Mouse (Mus musculus): Measurements from ENCODE around the gene Mzt1. TPM values are rescaled to one million over a fixed set of nuclear protein-coding genes. Genes with fewer than 3 reads are reported as not detected.

Gene Mzt1
- total RNA-seq, 2 experiments from 2014 or later = 28.9 to 49.0 TPM

DNA sequence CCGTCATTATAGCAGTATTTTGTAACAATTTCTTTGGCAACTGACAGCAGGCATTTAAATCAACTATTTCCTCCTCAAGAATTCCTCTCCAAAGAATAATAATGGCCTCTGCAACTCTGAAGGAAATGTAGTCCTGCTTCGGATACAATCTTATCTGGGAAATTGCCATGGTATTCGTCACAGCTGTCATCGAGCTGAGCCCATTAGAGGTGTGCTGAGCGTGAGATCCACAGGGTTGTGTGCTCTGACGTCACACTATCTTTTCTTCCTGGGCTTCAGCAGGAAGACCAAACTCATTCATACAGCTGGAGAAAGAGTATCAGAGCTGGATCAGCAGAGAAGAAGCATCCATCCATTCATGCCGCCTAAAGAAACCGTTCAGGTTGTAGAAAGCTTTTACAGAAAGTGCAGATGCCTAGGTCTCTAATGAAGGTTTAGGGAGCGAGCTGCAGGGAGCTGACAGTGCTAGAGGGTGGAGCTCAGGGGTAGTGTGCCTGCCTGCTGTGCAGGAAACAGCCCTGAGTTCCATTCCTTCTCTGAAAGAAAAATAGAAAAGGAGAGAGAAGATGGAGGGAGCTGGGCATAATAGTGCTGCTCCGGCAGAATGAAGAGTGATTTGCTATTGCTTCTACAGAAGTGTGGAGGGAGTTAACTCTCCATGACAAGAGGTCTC, 26.7 kb downstream of the Mzt1 start:
- ATAC-seq (replicated peaks; ENCODE audit: low FRiP score, poor library complexity, severe bottlenecking) = no peak

DNA sequence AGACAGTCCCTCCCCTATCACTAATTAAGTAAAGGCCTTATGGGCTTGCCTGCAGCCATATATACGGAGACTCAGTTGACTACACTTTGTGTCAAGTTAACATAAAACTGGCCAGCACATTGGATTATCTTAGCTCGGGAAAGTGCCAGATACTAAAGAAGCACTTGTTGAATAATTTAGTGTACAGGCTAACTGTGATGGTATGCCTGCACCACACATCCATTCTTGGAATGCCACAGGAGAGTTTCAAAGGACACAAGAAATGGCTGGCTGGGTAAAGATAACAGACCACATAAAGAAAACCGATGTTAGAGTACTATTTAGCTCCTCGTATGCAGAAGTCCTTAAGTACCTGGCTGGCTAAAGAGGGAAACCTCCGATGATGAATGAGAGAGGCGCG, 27.2 kb downstream of the Mzt1 start:
- no peak for ATAC-seq (replicated peaks; ENCODE audit: low FRiP score, poor library complexity, severe bottlenecking)

DNA sequence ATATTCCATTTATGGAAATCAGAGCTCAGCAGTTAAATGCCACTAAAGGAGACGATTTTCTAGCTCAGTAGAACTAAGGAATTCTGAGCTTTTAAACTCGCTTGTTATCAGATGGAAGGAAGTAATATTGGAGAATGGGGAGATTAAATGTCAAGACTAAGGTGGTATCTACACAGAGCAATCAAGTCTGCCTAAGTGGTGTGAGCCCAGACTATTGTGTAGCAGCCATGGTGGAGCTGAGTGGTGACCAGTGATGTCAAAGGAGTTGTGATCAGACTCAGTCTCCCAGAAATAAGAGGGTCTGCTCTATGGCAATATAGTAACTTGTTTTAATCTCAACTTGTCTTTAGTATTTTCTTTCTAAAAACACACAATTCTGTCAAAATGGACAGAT, 35.0 kb downstream of the Mzt1 start:
- no peak for ATAC-seq (replicated peaks; ENCODE audit: low FRiP score, poor library complexity, severe bottlenecking)

DNA sequence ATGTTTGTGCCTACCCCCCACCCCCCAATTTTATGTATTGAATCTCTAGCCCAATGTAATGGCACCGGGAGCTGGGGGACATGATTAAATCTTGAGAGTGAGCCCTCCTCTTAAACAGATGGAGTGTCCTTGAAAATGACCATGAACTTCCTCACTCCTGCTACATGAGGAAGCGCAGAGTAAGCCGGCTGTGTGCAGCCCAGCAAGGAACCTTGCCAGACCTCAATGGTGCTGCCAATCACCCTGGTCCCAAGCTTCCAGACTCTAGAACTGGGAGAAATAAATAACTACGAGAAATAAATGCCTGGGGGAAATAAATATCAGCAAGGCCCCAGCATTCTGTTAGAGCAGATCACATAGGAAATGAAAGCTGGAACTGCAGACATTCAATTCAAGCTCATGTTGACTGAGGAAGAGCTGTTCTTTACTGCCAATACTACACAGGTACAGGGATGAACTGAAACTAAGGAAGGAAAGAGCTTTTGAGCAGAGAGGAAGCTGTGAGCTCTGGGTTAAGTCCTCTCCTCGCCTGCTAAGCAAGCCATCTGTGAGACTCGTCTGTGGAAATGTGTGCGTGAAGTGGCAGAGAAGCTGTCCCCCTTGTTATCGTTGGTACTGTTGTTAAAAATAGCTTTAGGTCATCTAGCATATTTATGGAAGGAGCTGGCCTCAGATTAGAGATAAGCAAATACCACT, 35.6 kb downstream of the Mzt1 start:
- no peak for ATAC-seq (replicated peaks; ENCODE audit: low FRiP score, poor library complexity, severe bottlenecking)

DNA sequence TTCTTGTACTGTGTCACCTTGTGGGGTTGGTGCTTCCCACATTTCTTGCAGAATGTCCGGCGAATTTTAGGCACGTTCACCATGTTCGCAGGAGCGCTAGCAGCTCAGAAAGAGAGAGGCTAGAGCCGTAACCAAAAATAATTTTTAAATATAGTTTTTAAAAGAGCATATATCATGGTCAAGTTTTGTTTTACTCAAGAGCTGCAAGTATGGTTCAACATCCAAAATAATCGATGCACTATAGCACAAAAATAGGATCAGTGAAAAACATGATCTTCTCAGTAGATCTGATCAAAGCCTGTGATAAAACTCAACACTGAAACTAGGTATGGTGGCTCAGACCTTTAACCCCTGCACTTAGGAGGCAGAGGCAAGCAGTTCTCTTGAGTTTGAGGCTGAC, 51.7 kb downstream of the Mzt1 start, which contains the start of gene Rpl36a-ps1:
TSS of gene Rpl36a-ps1 (minus strand) at position 101 of the 400 bp plus-strand sequence.
- no peak for ATAC-seq (replicated peaks; ENCODE audit: low FRiP score, poor library complexity, severe bottlenecking)

DNA sequence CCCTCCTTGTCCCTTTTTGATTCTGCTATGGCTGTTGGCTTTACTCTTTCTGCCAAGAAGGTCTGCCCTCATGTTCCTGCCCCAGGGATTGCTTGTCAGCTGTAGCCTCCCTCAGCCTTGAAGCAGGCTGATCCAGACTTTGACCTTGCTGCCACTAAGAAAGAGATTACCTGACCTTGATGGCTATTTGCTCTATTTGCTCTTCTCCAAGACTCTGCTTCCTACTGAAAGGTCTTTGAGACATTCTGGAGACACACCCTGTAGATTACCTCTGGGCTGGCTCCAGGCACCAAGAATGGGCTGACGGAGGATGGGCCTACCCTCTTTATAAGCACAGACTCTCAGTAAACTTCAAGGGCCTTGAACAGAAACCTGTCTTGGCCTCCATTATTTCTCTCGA, 53.5 kb downstream of the Mzt1 start:
- no peak for ATAC-seq (replicated peaks; ENCODE audit: low FRiP score, poor library complexity, severe bottlenecking)

DNA sequence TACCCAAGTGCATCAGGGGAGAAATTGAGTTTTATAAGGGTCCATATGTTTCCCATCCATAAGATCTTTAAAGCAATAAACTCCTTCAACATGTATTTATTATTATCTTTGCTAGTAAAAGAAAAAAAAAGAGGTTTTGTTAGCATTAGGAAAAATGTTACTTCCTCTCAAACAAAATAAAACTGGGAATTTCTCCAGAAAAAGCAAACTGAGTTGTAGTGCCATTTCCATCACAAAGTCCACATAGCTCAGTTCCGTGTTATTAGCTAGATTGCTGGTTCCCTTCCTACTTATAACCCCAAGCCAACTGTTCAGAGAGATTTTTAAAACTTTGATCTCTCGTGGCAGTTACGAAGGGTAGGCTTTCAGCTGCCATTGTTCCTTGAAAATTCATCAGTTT, 55.3 kb downstream of the Mzt1 start:
- ATAC-seq (replicated peaks; ENCODE audit: low FRiP score, poor library complexity, severe bottlenecking) = no peak

DNA sequence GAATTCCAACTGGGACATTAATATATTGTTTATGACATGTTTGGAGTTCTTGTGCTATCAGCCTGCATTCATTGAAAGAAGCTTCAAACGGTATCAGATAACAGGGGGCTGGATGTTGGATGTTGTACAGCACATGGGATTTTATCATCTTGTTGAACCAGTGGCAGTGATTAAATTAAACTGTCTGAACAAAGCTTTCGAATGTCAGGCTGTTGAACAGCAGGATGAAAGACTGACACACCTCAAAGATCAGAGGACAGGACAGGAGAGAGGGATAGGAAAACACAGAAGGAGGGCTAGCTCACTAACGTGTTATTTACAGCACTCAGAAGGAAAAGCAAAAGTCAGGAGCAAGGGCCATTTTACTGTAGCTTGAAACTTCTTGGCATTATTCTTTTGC, 56.1 kb downstream of the Mzt1 start:
- no peak for ATAC-seq (replicated peaks; ENCODE audit: low FRiP score, poor library complexity, severe bottlenecking)

Other genes starting within 250 kb of the Mzt1 start
- 5.6 TPM in 1 of 2 replicates, not detected in the other for gene Rpl36a-ps1, start 51.8 kb downstream of the Mzt1 start, total RNA-seq (2015; ENCODE audit: low replicate concordance)
- gene Rpl36a-ps1, start 51.8 kb downstream of the Mzt1 start, total RNA-seq (2017; ENCODE audit: low replicate concordance) = 2.1 and 11.4 TPM in 2 replicates
- 11.9 and 12.5 TPM in 2 replicates for gene Bora, start 88 bp upstream of the Mzt1 start, total RNA-seq (2015; ENCODE audit: low replicate concordance)
- gene Bora, start 88 bp upstream of the Mzt1 start, total RNA-seq (2017; ENCODE audit: low replicate concordance) = 11.4 and 11.5 TPM in 2 replicates
- gene Pibf1, start 53.3 kb upstream of the Mzt1 start, total RNA-seq (2015; ENCODE audit: low replicate concordance) = 9.6 and 14.2 TPM in 2 replicates
- gene Pibf1, start 53.3 kb upstream of the Mzt1 start, total RNA-seq (2017; ENCODE audit: low replicate concordance) = 7.3 and 11.7 TPM in 2 replicates
- 7.3 and 12.7 TPM in 2 replicates for gene Dis3, start 53.6 kb upstream of the Mzt1 start, total RNA-seq (2015; ENCODE audit: low replicate concordance)
- gene Dis3, start 53.6 kb upstream of the Mzt1 start, total RNA-seq (2017; ENCODE audit: low replicate concordance) = 8.9 and 9.8 TPM in 2 replicates